Mouse (Mus musculus): ENCODE results near the gene Dennd2a. TPM values are rescaled to one million over a fixed set of nuclear protein-coding genes. Genes with fewer than 3 reads are reported as not detected.

Dennd2a gene
- total RNA-seq, 1 experiment from 2014 or later = 11.7 TPM

- peak; percentile 60 for DNase-seq
These were observed 41.9 kb downstream of the Dennd2a start for GRCm38 (mm10) chr6:39515739-39516131.

GRCm38 (mm10) chr6:39515040-39515738 lies 42.5 kb downstream of the Dennd2a start:
- DNase-seq = peak; percentile 79

- no peak for DNase-seq
These were observed 54.2 kb downstream of the Dennd2a start for GRCm38 (mm10) chr6:39503476-39503875.

GRCm38 (mm10) chr6:39497165-39497564 lies 60.5 kb downstream of the Dennd2a start:
- no peak for DNase-seq

- DNase-seq = peak; percentile 34
These were observed 64.4 kb downstream of the Dennd2a start for GRCm38 (mm10) chr6:39493129-39493714.

DNA sequence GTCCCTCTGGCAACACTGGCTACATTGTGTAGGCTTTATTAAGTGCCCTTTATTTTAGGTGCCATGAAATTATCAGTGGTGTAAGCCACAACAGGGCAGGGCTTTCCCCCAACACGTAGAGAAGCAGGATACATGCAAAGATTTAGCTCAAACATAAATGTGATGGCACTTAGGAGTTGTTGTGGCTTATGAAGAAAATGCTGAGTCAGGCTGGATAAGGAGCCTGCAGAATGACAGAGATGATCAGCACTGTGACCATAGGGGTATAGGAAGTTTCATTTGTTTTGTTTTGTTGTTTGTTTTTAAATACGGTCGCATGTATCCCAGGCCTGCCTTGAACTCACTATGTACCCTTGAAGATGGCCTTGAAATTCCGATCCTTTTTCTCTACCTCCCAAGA lies 65.5 kb downstream of the Dennd2a start:
- no peak for DNase-seq

- no peak for DNase-seq
These were observed 66.5 kb downstream of the Dennd2a start for GRCm38 (mm10) chr6:39491203-39491602.

GRCm38 (mm10) chr6:39488292-39488691 lies 69.4 kb downstream of the Dennd2a start:
- DNase-seq = no peak

DNA sequence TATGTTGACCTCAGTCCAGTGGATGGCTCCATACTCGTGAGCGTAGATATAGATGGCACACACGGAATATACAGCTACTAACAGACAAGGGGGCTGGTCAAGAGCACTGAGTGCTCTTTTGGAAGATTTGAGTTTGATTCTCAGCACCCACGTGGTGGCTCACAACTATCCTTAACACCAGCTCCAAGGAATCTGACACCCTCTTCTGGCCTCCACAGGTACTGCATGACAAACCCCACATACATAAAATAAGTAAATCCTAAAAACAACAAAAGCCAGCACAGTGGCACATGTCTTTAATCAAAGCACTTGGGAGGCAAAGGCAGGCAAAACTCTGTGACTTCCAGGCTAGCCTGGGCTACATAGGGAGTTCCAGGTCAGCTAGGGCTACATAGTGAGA lies 74.0 kb downstream of the Dennd2a start:
- no peak for DNase-seq

- peak; percentile 58 for DNase-seq
These were observed 79.0 kb downstream of the Dennd2a start for GRCm38 (mm10) chr6:39478509-39479150.

- no peak for DNase-seq
These were observed 81.0 kb downstream of the Dennd2a start for GRCm38 (mm10) chr6:39476617-39477016.

DNA sequence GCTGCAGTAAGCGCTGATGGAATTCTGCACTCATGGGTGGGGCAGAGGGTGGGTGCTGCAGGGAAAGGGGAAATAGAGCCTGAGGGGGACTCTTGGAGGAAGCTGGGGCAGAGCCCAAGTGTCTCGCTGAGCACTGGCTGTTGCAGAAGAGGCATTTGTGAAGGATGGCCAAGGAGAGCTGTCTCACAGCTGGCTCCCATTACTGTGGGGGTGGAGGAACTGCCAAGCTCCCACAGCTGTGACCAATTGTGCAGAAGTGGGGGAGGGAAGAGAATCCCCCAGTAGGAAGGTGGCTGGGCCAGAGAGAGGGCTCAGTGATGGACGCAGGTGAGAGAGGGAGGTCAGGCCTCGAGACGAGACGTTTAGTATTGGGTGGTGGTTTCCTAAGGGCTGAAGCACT lies 83.2 kb downstream of the Dennd2a start:
- no peak for DNase-seq

- no peak for DNase-seq
These were observed 84.8 kb downstream of the Dennd2a start for GRCm38 (mm10) chr6:39472837-39473236.

DNA sequence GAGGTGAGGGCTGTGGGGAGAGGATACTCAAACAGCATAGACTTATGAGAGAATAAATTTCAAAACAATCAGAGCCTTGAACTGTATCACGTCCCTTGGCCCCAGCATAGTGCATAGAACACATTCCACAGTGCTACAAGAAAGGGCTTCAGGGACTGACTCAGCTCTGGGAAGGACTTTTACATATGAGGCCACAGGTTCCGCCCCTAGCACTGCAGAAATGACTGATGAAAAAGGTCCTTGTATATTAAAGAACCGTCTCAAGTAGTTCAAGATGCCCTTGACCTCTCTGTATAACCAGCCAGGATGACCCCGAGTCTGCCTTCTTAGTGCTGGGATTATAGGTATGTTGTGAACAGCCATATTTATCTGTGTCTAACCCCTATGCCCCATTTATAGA lies 85.4 kb downstream of the Dennd2a start:
- peak; percentile 17 for DNase-seq

DNA sequence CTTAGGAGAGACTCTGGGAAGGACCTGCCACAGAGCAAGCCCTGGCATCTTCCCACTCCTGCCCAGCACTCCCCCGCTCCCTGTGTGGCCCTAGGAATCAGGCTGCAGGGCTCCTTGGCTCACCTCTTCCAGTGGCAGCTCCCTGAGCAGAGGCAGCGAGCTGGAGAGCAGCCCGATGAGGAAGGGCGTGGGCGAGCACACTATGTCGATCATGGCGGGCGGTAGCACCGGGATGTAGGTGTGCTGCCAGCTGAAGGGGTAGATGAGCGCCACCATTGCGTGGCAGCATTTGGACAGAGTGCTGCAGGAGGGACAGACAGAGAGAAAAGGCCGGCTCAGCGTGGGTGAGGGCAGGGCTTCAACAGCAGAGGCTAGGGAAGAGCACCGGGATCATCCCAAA lies 87.6 kb downstream of the Dennd2a start:
- no peak for DNase-seq

DNA sequence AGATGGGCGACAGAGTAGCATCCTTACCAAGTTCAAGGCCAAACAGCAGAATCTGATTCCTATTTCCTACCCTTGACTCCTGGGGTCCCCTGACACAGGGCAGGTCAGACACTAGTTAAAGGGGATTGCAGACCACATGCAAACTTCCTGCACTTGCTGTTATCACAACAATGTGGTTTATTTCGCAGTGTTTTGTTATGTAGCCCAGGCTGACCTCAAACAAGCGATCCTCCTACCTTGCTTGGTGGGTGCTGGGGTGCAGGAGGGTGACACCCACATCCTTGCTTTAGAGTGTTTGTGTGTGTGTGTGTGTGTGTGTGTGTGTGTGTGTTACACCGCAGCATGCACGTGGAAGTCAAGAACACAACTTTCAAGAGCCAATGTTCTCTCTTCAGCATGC lies 88.2 kb downstream of the Dennd2a start:
- DNase-seq = no peak

- peak; percentile 90 for DNase-seq
These were observed 94.8 kb downstream of the Dennd2a start for GRCm38 (mm10) chr6:39462621-39463538.

DNA sequence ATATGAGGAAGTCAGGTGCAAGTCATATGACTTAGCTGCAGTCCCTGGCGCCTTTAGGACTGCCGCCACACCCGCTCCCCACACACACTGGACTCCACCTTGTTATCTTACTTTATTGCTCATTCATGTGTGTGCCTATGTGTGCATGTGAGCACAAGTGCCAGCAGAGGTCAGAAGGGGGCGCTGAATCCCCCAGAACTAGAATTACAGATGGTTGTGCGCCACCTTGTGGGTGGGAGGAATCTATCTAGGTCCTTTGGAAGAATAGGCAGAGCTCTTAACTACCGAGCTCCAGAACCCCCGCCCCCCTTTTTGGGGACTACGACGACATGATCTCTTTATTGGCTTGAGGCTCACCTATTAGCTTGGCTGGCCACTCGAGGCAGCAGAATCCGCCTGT lies 97.6 kb downstream of the Dennd2a start:
- DNase-seq = peak; percentile 40

DNA sequence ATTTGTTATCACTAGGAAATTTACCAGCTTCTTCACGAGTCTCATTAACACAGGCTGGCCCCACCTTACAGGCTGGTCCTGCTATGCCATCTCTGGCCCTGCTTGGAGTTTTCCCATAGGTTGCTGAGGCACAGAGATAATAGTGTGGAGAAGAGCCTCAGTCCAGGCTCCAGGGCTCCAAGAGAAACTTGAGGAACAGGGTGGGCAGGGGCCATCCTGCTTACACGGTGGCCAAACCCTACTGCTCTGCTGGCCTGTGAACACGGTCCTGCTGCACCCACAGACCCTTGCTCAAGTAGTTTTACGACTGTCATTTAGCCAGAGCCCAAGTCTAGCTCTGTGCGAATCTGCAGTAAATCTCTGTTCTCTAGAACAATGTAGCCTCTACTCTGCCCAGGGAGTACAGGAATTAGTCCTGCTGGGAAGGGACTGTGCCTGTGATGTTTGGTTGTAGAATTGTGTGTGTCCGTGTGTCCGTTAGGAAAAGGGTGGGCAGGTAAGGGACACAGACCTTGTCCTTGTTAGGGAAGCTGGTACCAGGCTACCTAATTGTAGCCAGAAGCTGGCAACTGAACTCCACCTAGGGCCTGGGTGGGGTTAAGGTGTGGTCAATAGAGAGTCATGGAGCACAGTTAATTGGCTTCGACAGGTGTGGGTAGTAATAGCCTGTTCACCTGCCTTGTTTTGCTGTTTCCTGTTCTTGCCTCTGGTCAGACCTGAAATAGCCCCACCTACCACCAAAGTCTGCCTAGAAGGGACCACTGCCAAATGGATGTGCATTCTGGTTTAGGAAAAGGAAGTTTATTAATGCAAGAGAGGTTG lies 102.1 kb downstream of the Dennd2a start:
- no peak for DNase-seq

DNA sequence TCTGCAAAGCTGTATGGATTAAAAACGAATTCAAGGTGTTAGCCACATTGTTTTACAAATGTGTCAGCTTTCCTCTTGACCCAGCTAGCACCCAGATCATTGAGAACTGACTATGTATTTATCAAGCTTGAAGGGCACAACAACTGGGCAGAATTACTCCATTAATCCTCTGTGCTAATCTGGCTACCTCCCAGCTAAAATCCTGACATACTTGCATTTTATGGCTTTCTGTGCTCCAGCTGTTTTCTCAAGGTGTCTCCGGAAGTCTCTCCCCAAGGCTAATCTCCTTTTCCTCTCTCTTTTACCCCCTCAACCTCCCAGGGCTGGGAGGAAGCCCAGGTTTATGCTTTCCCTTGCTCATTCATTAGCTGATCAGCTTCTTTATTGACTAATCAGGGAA lies 103.1 kb downstream of the Dennd2a start:
- no peak for DNase-seq

- no peak for DNase-seq
These were observed 104.1 kb downstream of the Dennd2a start for GRCm38 (mm10) chr6:39453564-39453963.

DNA sequence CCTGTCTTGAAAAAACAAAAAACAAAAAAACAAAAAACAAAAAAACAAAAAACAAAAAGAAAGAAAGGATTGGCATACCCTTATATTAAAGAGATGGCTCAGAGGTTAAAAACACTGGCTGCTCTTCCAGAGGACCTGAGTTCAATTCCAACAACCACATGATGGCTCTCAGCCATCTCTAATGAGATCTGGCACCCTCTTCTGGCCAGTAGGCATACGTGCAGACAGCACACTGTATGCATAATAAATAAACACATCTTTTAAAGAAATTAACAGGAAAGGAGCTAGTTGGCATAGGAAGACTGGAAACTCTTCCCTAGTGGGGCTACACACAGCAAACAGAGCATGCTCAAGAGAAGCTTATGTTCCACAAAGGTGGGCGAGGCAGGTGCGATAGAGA lies 106.6 kb downstream of the Dennd2a start:
- no peak for DNase-seq
